In the genomic region with DNA sequence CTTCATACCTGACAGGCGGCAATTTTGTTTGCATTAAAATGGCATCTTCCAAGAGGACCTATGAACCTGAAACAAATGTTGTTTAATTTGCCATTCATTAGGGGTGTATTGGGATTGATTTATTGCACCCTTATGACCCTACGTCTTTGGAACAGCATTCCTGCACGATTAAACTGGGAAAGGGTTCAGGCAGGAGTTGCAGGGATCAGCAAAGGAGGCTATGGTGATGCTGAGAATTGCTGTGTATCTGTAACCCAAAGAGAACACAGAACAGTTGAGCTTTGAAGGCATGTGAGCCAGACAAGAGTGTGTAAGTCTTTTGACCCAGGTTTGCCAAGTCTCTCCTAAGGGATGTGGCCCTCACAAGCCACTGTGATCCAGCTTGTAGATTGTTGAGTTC, we compare ENCODE assay signal across 18 mouse cellular contexts.
A peak's percentile ranks its signal among the peaks of the same experiment; 100 is the strongest.
DNase-seq lines count a peak whose midpoint lies in the region; ATAC-seq and TF ChIP-seq lines count a peak whose summit lies in the region.
"Had no signal": no experiment of that assay in that cellular context is flagged by ENCODE, and none has a peak within 500 bp of the region (broad histone marks: within the 10 kb centered on the region; RNA-seq: fewer than 3 reads in every experiment).

No protein-coding gene starts in this region.

- no peak for TF ChIP-seq POLR2A in embryonic fibroblast, embryonic 13.5 days (IDR thresholded peaks at IDR 0.05; ENCODE audit: low read depth, low read length)

- no peaks in the 10 kb centered on the region for H3K9me3 ChIP-seq in kidney, embryonic 15.5 days (replicated peaks)
- H3K9me3 ChIP-seq in limb, embryonic 15.5 days, result no peaks in the 10 kb centered on the region
- H3K9me3 ChIP-seq: liver, embryonic 12.5 days; lung, embryonic 15.5 days had no signal

- H3K36me3 ChIP-seq in kidney, embryonic 15.5 days, result no peaks in the 10 kb centered on the region
- no peaks in the 10 kb centered on the region for H3K36me3 ChIP-seq in limb, embryonic 15.5 days
- H3K36me3 ChIP-seq: liver, embryonic 12.5 days; lung, embryonic 15.5 days had no signal

- no peak overlapping the region for H3K4me3 ChIP-seq in kidney, embryonic 15.5 days (replicated peaks)
- H3K4me3 ChIP-seq in embryonic fibroblast, embryonic 13.5 days (ENCODE audit: insufficient read depth, low read length), result no peak overlapping the region
- H3K4me3 ChIP-seq in limb, embryonic 15.5 days, result no peak overlapping the region
- H3K4me3 ChIP-seq: liver, embryonic 12.5 days; lung, embryonic 15.5 days had no signal

- H3K27ac ChIP-seq in kidney, embryonic 15.5 days, result peak overlapping the region; percentile 72; the same call in 1 of the 2 replicates
- peak overlapping the region; percentile 15; the same call in 1 of the 2 replicates for H3K27ac ChIP-seq in embryonic fibroblast, embryonic 13.5 days (ENCODE audit: insufficient read depth, low read length)
- peak overlapping the region; percentile 77 for H3K27ac ChIP-seq in limb, embryonic 15.5 days
- H3K27ac ChIP-seq: liver, embryonic 12.5 days; lung, embryonic 15.5 days had no signal

- no peak for DNase-seq in kidney, adult 8-10 months
- peak; percentile 53 for DNase-seq in embryo, embryonic 11 days
- no peak for DNase-seq in lung, postnatal 14 days
- no peak for DNase-seq in spleen, postnatal 36 days (ENCODE audit: low spot score in 2 of 2)
- DNase-seq: adrenal gland, adult 8-10 months; B cell, adult 2 months; cerebellum, adult 11 months; cerebellum, postnatal 36 days; gastrocnemius, postnatal 10 days; kidney, postnatal 36 days; retina, postnatal 1 day; right cerebral cortex, postnatal 4 days had no signal

- peaks cover 18% of the 10 kb centered on the region for H3K27me3 ChIP-seq in kidney, embryonic 15.5 days
- H3K27me3 ChIP-seq in limb, embryonic 15.5 days, result peaks cover 5% of the 10 kb centered on the region; the same call in 1 of the 2 replicates

- no peak for TF ChIP-seq CTCF in embryonic fibroblast, embryonic 13.5 days (IDR thresholded peaks at IDR 0.05; ENCODE audit: borderline replicate concordance, insufficient read depth, low read length)

- H3K9ac ChIP-seq in kidney, embryonic 15.5 days, result no peak overlapping the region
- H3K9ac ChIP-seq in limb, embryonic 15.5 days, result no peak overlapping the region
- H3K9ac ChIP-seq: liver, embryonic 12.5 days; lung, embryonic 15.5 days had no signal

- peaks cover 49% of the 10 kb centered on the region for H3K4me1 ChIP-seq in kidney, embryonic 15.5 days
- peaks cover 40% of the 10 kb centered on the region for H3K4me1 ChIP-seq in embryonic fibroblast, embryonic 13.5 days (ENCODE audit: control insufficient read depth, insufficient read depth, low read length)
- H3K4me1 ChIP-seq in limb, embryonic 15.5 days, result peaks cover 54% of the 10 kb centered on the region
- H3K4me1 ChIP-seq: liver, embryonic 12.5 days had no signal

- 19% methylated on average over 3 of the region's 3 CpGs for WGBS in kidney, embryonic 15.5 days
- 26% methylated on average over 3 of the region's 3 CpGs for WGBS in limb, embryonic 15.5 days

- ATAC-seq in kidney, embryonic 15.5 days (replicated peaks; ENCODE audit: low FRiP score), result no peak
- no peak for ATAC-seq in limb, embryonic 15.5 days (ENCODE audit: insufficient number of reproducible peaks, low FRiP score, low TSS enrichment, low read depth)
- ATAC-seq: intestine, embryonic 16.5 days; liver, embryonic 12.5 days had no signal

- H3K4me2 ChIP-seq in kidney, embryonic 15.5 days, result 0 out of 2 replicates have a peak overlapping the region, but pooled peaks have one; percentile 12
- H3K4me2 ChIP-seq in limb, embryonic 15.5 days, result no peak overlapping the region
- H3K4me2 ChIP-seq: liver, embryonic 12.5 days; lung, embryonic 15.5 days had no signal

Comparison
In these comparisons a context has a peak if more than half of its experiments do, and no peak if none do; other contexts are left out.
1. H3K27ac ChIP-seq: peak in every context shown above with its lines; median percentile 77 in limb, embryonic 15.5 days; 72 in kidney, embryonic 15.5 days; 15 in embryonic fibroblast, embryonic 13.5 days.